Mouse (Mus musculus) cerebellum, adult 9-10 months (tissue): Measurements from ENCODE around the gene Gm20909.
"Not testable (repeated sequence)": the region's sequence is repeated elsewhere in the genome, so short reads cannot be mapped to it uniquely, and the experiment has no call there.

Source experiments
- DNase-seq: peaks from one replicate; pipeline ENCODE4 v3.0.0; 2022

Gm20909 gene

DNA sequence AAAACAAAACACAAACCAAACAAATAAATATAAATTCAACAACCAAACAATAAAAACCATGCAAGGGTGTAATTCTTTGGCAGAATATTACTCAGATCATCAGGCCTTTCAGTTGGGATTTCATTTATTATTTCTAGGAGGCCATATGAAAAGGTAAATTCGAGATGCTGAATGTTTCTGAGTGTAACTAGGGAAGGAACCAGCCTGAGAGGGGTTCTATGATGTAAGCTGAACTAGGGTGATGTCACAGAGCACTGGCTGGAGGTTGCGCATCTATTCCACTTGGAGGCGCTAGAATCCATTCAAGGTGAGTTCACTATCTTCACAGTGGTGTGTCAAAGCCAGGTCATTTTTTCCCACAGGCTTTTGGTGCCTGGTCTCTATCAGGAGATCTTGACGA lies at the start of gene Gm20909:
Gene Gm20909 (plus strand): TSS at position 301 of the 400 bp plus-strand sequence.
- not testable (repeated sequence) for DNase-seq
